Mouse (Mus musculus): ENCODE data around the gene Tex37. TPM values are rescaled to one million over a fixed set of nuclear protein-coding genes. Genes with fewer than 3 reads are reported as not detected.

Gene Tex37
- polyA plus RNA-seq, 1 experiment, result not detected

GRCm38 (mm10) chr6:70956285-70956912 lies 37.7 kb upstream of the Tex37 start, which contains the start of gene Foxi3:
Gene Foxi3, plus strand, starts transcription at chr6:70956531.
- H3K36me3 ChIP-seq (ENCODE audit: control insufficient read depth, insufficient read depth, low read length), result no peaks in the 10 kb centered on the region
- no peak within 1 kb of the TSS for H3K27ac ChIP-seq (ENCODE audit: insufficient read depth, low read length)
- TF ChIP-seq CTCF (IDR thresholded peaks at IDR 0.05; ENCODE audit: extremely low read depth, insufficient read depth, insufficient read length, insufficient replicate concordance) (no peak), POLR2A (IDR thresholded peaks at IDR 0.05; ENCODE audit: low read depth, low read length) (no peak)
- WGBS, result 4% methylated on average over 67 of the region's 67 CpGs
- H3K27me3 ChIP-seq (ENCODE audit: control insufficient read depth, insufficient read depth, low read length), result peaks cover 24% of the 10 kb centered on the region
- H3K4me1 ChIP-seq (ENCODE audit: control insufficient read depth, insufficient read depth, insufficient read length), result peaks cover 7% of the 10 kb centered on the region
- H3K4me3 ChIP-seq (ENCODE audit: extremely low read depth, insufficient read depth, insufficient read length), result no peak within 1 kb of the TSS; the same call in 1 of the 2 replicates
- peak in 1 of 2 experiments; percentile 7 for DNase-seq (ENCODE audit: low read depth in 1 of 2, low spot score in 2 of 2)

GRCm38 (mm10) chr6:70955841-70956240 lies 37.1 kb upstream of the Tex37 start:
- Histone ChIP-seq H3K4me3 (ENCODE audit: extremely low read depth, insufficient read depth, insufficient read length) (no peak overlapping the region), H3K27me3 (ENCODE audit: control insufficient read depth, insufficient read depth, low read length) (peaks cover 24% of the 10 kb centered on the region), H3K27ac (ENCODE audit: insufficient read depth, low read length) (no peak overlapping the region), H3K36me3 (ENCODE audit: control insufficient read depth, insufficient read depth, low read length) (no peaks in the 10 kb centered on the region), H3K4me1 (ENCODE audit: control insufficient read depth, insufficient read depth, insufficient read length) (peaks cover 7% of the 10 kb centered on the region)
- WGBS, result 6% methylated on average over 12 of the region's 12 CpGs
- no peak for TF ChIP-seq POLR2A (IDR thresholded peaks at IDR 0.05; ENCODE audit: low read depth, low read length)
- no peak for TF ChIP-seq CTCF (IDR thresholded peaks at IDR 0.05; ENCODE audit: extremely low read depth, insufficient read depth, insufficient read length, insufficient replicate concordance)
- no peak for DNase-seq (ENCODE audit: low read depth in 1 of 2, low spot score in 2 of 2)

- WGBS, result 5% methylated on average over 14 of the region's 14 CpGs
- DNase-seq (ENCODE audit: low read depth in 1 of 2, low spot score in 2 of 2), result no peak
- TF ChIP-seq POLR2A (IDR thresholded peaks at IDR 0.05; ENCODE audit: low read depth, low read length) (no peak), CTCF (IDR thresholded peaks at IDR 0.05; ENCODE audit: extremely low read depth, insufficient read depth, insufficient read length, insufficient replicate concordance) (no peak)
These were observed 36.6 kb upstream of the Tex37 start for GRCm38 (mm10) chr6:70955291-70955800.

GRCm38 (mm10) chr6:70954040-70954439 lies 35.3 kb upstream of the Tex37 start:
- Histone ChIP-seq H3K4me3 (ENCODE audit: extremely low read depth, insufficient read depth, insufficient read length) (no peak overlapping the region), H3K4me1 (ENCODE audit: control insufficient read depth, insufficient read depth, insufficient read length) (peaks cover 7% of the 10 kb centered on the region), H3K27me3 (ENCODE audit: control insufficient read depth, insufficient read depth, low read length) (peaks cover 22% of the 10 kb centered on the region), H3K36me3 (ENCODE audit: control insufficient read depth, insufficient read depth, low read length) (no peaks in the 10 kb centered on the region), H3K27ac (ENCODE audit: insufficient read depth, low read length) (no peak overlapping the region)
- WGBS, result 5% methylated on average over 6 of the region's 6 CpGs
- TF ChIP-seq POLR2A (IDR thresholded peaks at IDR 0.05; ENCODE audit: low read depth, low read length) (no peak), CTCF (IDR thresholded peaks at IDR 0.05; ENCODE audit: extremely low read depth, insufficient read depth, insufficient read length, insufficient replicate concordance) (no peak)
- no peak for DNase-seq (ENCODE audit: low read depth in 1 of 2, low spot score in 2 of 2)

More at GRCm38 (mm10) chr6:70955291-70955800, 36.6 kb upstream of the Tex37 start:
- no peaks in the 10 kb centered on the region for H3K36me3 ChIP-seq (ENCODE audit: control insufficient read depth, insufficient read depth, low read length)
- H3K27ac ChIP-seq (ENCODE audit: insufficient read depth, low read length), result no peak overlapping the region
- peaks cover 22% of the 10 kb centered on the region for H3K27me3 ChIP-seq (ENCODE audit: control insufficient read depth, insufficient read depth, low read length)
- H3K4me1 ChIP-seq (ENCODE audit: control insufficient read depth, insufficient read depth, insufficient read length), result peaks cover 7% of the 10 kb centered on the region
- no peak overlapping the region for H3K4me3 ChIP-seq (ENCODE audit: extremely low read depth, insufficient read depth, insufficient read length)

GRCm38 (mm10) chr6:70953274-70953673 lies 34.5 kb upstream of the Tex37 start:
- no peak for DNase-seq (ENCODE audit: low read depth in 1 of 2, low spot score in 2 of 2)
- Histone ChIP-seq H3K27ac (ENCODE audit: insufficient read depth, low read length) (no peak overlapping the region), H3K4me1 (ENCODE audit: control insufficient read depth, insufficient read depth, insufficient read length) (peaks cover 7% of the 10 kb centered on the region), H3K36me3 (ENCODE audit: control insufficient read depth, insufficient read depth, low read length) (no peaks in the 10 kb centered on the region), H3K27me3 (ENCODE audit: control insufficient read depth, insufficient read depth, low read length) (peaks cover 22% of the 10 kb centered on the region), H3K4me3 (ENCODE audit: extremely low read depth, insufficient read depth, insufficient read length) (no peak overlapping the region)
- TF ChIP-seq CTCF (IDR thresholded peaks at IDR 0.05; ENCODE audit: extremely low read depth, insufficient read depth, insufficient read length, insufficient replicate concordance) (no peak), POLR2A (IDR thresholded peaks at IDR 0.05; ENCODE audit: low read depth, low read length) (no peak)
- 74% methylated on average over 7 of the region's 7 CpGs for WGBS

GRCm38 (mm10) chr6:70931801-70932200 lies 13.1 kb upstream of the Tex37 start:
- TF ChIP-seq POLR2A (IDR thresholded peaks at IDR 0.05; ENCODE audit: low read depth, low read length), result no peak
- no peak for TF ChIP-seq CTCF (IDR thresholded peaks at IDR 0.05; ENCODE audit: extremely low read depth, insufficient read depth, insufficient read length, insufficient replicate concordance)
- Histone ChIP-seq H3K4me1 (ENCODE audit: control insufficient read depth, insufficient read depth, insufficient read length) (no peaks in the 10 kb centered on the region), H3K27ac (ENCODE audit: insufficient read depth, low read length) (no peak overlapping the region), H3K27me3 (ENCODE audit: control insufficient read depth, insufficient read depth, low read length) (no peaks in the 10 kb centered on the region), H3K36me3 (ENCODE audit: control insufficient read depth, insufficient read depth, low read length) (no peaks in the 10 kb centered on the region), H3K4me3 (ENCODE audit: extremely low read depth, insufficient read depth, insufficient read length) (no peak overlapping the region)
- DNase-seq (ENCODE audit: low read depth in 1 of 2, low spot score in 2 of 2), result no peak
- WGBS, result 88% methylated on average over 2 of the region's 2 CpGs
